Mouse (Mus musculus): ENCODE results near the gene P4ha2. TPM values are rescaled to one million over a fixed set of nuclear protein-coding genes. Genes with fewer than 3 reads are reported as not detected.

P4ha2 gene
- polyA plus RNA-seq, 1 experiment from 2014 or later, result 47.4 TPM

GRCm38 (mm10) chr11:54174226-54174625 is 74.3 kb downstream of the P4ha2 start:
- peak overlapping the region; percentile 15; the same call in 1 of the 2 replicates for H3K27ac ChIP-seq (ENCODE audit: low read length)
- H3K4me3 ChIP-seq (ENCODE audit: low read length), result no peak overlapping the region
- no peaks in the 10 kb centered on the region for H3K9me3 ChIP-seq (ENCODE audit: control insufficient read depth, low read length)
- H3K36me3 ChIP-seq (ENCODE audit: control insufficient read depth, insufficient read depth, low read length), result no peaks in the 10 kb centered on the region
- WGBS, result 84% methylated on average over 4 of the region's 4 CpGs
- no peaks in the 10 kb centered on the region for H3K27me3 ChIP-seq (ENCODE audit: control insufficient read depth, insufficient read depth, low read depth, low read length)
- H3K4me1 ChIP-seq (replicated peaks; ENCODE audit: control insufficient read depth, insufficient read depth, low read length), result no peaks in the 10 kb centered on the region
- H3K9ac ChIP-seq (ENCODE audit: low read length), result no peak overlapping the region
- no peak for ATAC-seq (ENCODE audit: low read depth)
- no peak overlapping the region for H3K4me2 ChIP-seq (ENCODE audit: low read depth, low read length)

GRCm38 (mm10) chr11:54174877-54175276 is 75.0 kb downstream of the P4ha2 start:
- no peaks in the 10 kb centered on the region for H3K9me3 ChIP-seq (ENCODE audit: control insufficient read depth, low read length)
- no peak overlapping the region for H3K4me2 ChIP-seq (ENCODE audit: low read depth, low read length)
- no peak overlapping the region for H3K4me3 ChIP-seq (ENCODE audit: low read length)
- WGBS, result 58% methylated on average over 2 of the region's 2 CpGs
- peak; percentile 78 for ATAC-seq (ENCODE audit: low read depth)
- H3K4me1 ChIP-seq (replicated peaks; ENCODE audit: control insufficient read depth, insufficient read depth, low read length), result no peaks in the 10 kb centered on the region
- no peak overlapping the region for H3K9ac ChIP-seq (ENCODE audit: low read length)
- no peaks in the 10 kb centered on the region for H3K27me3 ChIP-seq (ENCODE audit: control insufficient read depth, insufficient read depth, low read depth, low read length)
- peak overlapping the region; percentile 22; the same call in 1 of the 2 replicates for H3K27ac ChIP-seq (ENCODE audit: low read length)
- no peaks in the 10 kb centered on the region for H3K36me3 ChIP-seq (ENCODE audit: control insufficient read depth, insufficient read depth, low read length)

Other genes with a start within 250 kb of the P4ha2 start
- 1.8 and 2.4 TPM in 2 replicates for gene Gm12216, start 240.8 kb upstream of the P4ha2 start, polyA plus RNA-seq (2015; fragmentation: Nextera tagmentation; extraction: Ambion mirVana)
- 9.1 and 9.7 TPM in 2 replicates for gene Slc22a5, start 208.4 kb upstream of the P4ha2 start, polyA plus RNA-seq (2015; fragmentation: Nextera tagmentation; extraction: Ambion mirVana)
- gene Slc22a21, start 119.8 kb upstream of the P4ha2 start, polyA plus RNA-seq (2015; fragmentation: Nextera tagmentation; extraction: Ambion mirVana), result 3.6 and 5.0 TPM in 2 replicates
- gene Slc22a4, start 72.0 kb upstream of the P4ha2 start, polyA plus RNA-seq (2015; fragmentation: Nextera tagmentation; extraction: Ambion mirVana), result 0.63 and 0.69 TPM in 2 replicates
- gene Pdlim4, start 31.1 kb upstream of the P4ha2 start, polyA plus RNA-seq (2015; fragmentation: Nextera tagmentation; extraction: Ambion mirVana), result 12.6 and 15.6 TPM in 2 replicates
- 1.2 and 2.5 TPM in 2 replicates for gene Csf2, start 149.6 kb downstream of the P4ha2 start, polyA plus RNA-seq (2015; fragmentation: Nextera tagmentation; extraction: Ambion mirVana)
- not detected in 2 replicates for gene Il3, start 167.2 kb downstream of the P4ha2 start, polyA plus RNA-seq (2015; fragmentation: Nextera tagmentation; extraction: Ambion mirVana)
- gene Acsl6, start 203.7 kb downstream of the P4ha2 start, polyA plus RNA-seq (2015; fragmentation: Nextera tagmentation; extraction: Ambion mirVana), result 0.25 and 0.68 TPM in 2 replicates